Mouse (Mus musculus) gastrocnemius, postnatal 14 days (tissue): Measurements from ENCODE around the gene Bclaf3. TPM values are rescaled to one million over a fixed set of nuclear protein-coding genes. Genes with fewer than 3 reads are reported as not detected.

Experiments used
- DNase-seq: peaks from one replicate; pipeline ENCODE4 v3.0.0; 2021; ENCODE audit warnings: mixed read lengths
- intact Hi-C: fragments of 180-260 bp; cut with DNase I; formaldehyde crosslinking; loops from one replicate; pipeline ENCODE4 v1.15.1; 2025; ENCODE audit warnings: low total_unique reads
- total RNA-seq, 2 experiments: library from RNA; stranded (reverse); gene quantifications; 2 replicates each; pipeline ENCODE4 v1.2.3; 2021

Gene Bclaf3
- total RNA-seq, 2 experiments from 2014 or later = 1.6 to 2.4 TPM

DNA sequence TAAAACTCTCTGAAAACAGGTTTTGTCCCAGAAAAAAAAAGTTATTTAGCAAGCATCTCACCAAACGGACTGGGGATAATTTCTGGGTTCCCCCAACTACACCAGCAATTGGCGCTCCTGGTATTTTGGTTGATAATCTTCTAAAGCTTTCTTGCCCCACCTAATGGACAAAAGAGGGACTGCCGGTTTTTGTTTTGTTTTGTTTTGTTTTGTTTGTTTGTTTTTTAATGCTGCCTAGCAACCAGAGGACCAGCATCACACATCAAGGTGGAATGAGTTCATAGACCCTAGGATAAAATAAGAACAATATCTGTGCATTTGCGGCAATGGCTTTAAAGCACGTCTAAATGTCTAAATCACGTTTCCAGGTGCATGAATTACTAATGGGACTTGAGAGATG lies 80.4 kb downstream of the Bclaf3 start:
- intact Hi-C loops = loop anchor here (10.0 kb wide), 1 partner anchor 72 kb away; no protein-coding TSS in a partner anchor
- DNase-seq = no peak

DNA sequence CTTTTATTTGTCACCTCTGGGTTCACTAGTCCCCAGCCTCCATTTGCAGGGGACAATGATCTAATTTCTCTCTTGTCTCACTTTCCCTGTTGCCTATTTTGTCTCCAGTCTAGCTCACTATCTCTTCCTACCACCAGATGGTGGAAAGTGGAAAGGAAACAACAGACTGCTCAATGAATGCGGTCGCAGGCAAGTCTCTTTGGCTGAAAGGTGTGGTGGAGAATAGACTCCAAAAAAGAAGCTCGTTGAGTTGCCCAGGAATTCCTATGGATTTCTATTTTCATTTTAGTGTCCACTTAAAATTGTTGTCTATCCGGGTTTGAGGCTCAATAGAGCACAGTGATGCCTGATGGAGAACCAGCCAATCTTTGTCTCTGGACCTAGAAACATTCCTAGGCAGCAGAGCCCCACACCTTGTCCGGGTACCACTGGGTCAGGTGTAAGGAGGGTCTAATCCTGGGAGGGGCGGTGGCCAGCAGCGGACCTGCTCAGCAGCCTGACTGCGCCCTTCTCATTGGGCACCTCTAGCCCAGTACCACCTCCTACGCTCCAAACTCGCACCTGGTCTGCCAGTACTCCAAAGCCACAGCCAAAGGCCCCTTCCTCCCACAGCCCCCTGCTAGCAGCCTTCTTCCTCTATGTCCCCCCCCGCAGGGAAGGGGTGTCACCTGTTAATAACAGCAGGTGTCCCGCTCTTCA lies 99.9 kb downstream of the Bclaf3 start:
- peak; percentile 6 for DNase-seq
- intact Hi-C loops = loop anchor here (5.0 kb wide), 2 partner anchors 126 to 336 kb away; no protein-coding TSS in a partner anchor

DNA sequence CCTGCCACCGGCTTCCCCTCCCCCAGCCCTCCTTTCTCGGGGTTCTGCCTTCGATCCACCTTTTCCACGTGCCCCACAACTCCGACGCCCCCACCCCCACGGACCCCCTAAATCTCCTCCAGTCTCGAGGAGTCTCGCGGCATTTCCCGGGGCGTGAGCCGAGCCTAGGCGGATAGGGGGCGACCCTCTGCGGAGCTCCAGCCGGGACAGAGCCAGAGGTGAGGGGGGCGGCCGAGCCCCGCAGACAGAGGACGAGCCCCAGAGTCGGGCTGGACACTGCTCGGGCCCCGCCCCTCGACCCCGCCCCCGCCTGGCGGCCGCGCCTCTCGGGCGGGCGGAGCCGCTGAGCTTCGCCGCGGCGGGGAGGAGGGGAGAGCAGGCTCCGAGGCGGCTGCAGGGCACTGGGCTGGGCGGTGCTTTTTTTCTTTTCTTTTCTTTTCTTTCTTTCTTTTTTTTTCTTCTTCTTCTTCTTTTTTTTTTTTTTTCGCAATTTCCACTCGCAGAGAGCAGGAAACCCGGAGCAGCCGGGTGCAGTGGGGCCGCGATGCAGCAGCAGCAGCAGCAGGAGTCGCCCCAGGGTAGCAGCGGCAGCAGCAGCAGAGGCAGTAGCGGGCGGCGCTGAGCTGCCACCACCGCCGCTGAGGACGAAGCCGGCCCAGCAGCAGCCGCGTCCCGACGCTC lies 100.6 kb downstream of the Bclaf3 start, which contains the start of gene Sh3kbp1:
TSS of gene Sh3kbp1 (plus strand) at position 366 of the 681 bp plus-strand sequence.
- intact Hi-C loops = loop anchor here (5.0 kb wide), 2 partner anchors 125 to 335 kb away; no protein-coding TSS in a partner anchor
- DNase-seq = peak; percentile 75

DNA sequence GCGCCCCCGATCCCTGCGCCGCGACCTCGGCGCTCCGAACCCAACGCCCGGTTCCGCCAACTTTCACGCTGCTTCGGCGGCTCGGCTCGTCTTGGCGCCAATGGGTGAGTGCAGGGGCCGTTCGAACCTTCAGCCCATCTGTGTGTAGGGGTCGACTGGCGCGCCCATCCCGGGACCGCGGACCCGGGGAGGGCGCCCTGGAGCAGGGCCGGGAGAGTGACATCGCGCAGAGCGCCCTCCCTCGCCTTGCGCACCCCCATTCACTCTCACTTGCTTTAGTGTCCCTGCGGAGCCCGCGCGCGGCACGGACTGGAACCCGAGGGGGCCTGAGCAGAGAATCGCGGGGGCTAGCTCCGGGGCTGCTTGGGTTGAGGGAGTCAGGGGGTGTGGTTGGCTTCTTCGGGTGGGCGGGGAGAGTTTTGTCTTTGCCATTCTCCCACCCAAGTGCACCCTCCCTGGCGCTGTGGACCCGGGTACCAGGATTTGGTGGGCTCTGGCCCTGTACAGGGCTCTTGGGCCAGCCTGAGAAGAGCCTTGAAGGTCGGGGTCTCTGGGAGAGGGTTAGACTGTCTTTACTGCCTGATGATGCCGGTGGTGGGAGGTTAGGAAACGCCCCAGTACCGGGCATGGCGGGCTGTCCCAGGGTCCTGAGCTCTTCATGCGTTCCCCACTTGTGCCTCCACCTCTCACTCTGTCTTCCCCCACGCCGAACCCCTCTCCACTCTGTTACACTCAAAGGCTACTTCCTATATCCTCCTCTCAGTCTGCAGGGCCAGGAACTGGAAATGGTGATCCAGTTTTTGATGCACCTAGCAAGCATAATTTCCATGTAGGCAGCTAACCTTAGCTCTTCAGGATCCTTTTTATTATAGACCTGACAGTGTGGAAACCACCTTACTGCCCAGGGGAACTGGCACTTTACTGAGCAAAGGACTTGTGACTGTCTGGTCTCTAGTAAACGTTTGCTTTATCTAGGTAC lies 101.4 kb downstream of the Bclaf3 start:
- peak; percentile 22 for DNase-seq
- intact Hi-C loops = loop anchor here (5.0 kb wide), 2 partner anchors 124 to 334 kb away; no protein-coding TSS in a partner anchor

DNA sequence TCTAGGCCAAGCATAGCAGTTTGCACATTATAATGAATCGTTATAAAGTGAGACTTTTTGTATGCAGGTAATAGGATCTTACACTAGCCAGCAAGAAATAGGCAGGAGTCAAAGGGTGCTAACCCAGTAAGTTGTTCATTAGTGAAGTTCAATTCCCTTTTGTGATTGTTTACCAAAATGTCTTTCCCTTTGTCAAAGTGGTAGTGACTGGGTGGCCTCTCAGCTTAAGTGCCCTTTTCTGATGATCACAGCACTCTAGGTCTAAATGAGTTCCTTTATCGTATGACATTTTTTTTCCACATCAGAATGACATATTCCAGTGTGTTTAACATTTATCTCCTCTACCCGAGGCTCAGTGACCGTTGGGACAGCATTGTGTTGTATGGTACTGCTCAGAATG lies 102.1 kb downstream of the Bclaf3 start:
- DNase-seq = no peak
- intact Hi-C loops = loop anchor here (5.0 kb wide), 2 partner anchors 124 to 334 kb away; no protein-coding TSS in a partner anchor

DNA sequence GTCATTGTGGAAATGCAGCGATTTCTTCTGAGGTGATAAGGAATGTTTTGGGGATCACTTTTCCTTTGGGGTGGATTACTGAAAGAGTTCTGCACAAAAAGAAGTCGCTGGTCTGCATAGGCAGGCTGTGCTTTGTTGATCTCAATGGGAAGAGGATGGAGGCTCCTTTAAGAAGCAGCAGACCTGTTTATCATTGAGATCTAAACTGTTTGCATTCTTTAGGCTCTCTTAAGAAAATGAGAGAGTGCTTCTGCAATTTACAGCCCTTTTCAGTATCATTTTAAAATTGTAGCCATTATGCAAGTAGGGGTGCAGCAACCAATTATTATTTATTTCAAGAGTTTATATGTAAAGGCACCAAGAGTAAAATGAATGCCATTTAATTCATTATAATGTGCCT lies 102.7 kb downstream of the Bclaf3 start:
- DNase-seq = no peak
- intact Hi-C loops = loop anchor here (5.0 kb wide), 2 partner anchors 123 to 333 kb away; no protein-coding TSS in a partner anchor

DNA sequence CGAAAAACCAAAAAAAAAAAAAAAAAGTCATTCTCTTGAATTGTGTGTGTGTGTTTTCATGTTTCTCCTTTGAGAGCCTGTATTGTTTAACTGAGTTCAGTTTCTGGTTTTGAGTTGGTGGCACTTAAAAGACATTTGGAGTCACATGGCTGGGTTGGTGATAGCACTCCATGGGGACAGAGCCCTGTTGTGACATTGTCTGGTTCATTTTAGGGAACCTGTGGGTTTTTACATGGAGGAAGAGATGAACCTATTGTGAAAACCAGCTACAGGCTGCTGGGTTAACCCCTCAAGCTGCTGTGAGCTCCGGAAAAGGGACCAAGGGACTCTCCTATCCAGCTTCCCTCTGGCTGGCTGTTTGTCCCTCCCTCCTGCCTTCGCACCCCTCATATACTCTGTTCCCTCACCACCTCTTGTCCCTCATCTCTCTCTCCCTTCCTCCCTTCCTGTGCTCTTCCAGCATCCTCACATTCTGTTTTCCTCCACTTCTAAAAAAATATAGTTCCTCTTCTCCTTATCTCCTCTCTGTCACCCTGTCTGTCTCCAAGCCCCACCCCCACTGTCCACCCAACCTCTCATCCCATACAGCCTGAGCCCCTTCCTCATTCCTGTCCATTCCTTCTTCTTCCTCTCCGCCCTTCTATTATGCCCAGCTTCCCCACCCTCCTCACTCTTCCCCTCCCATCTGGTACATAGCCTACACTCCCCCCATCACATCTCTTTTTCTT lies 112.2 kb downstream of the Bclaf3 start:
- DNase-seq = no peak
- intact Hi-C loops = no loop called here

DNA sequence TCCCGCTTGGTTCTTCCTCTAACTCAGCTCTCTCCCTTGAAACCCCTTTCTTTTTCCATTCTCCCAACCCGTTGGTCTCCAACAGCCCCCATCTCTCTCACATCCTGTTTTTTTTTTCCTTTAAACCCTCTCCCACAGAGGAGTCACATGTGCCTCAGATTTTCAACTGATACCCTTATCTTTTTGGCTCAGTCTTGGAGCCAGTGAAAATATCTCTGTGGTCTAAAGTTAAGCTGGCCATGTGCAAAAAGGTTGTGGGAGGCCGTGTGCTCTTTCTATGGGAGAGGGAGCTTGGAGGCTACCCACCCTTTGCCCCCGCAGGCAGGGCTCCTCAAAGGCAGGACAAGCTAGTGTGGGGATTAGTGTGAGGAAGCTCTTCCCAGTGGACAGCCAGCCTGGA lies 113.5 kb downstream of the Bclaf3 start:
- intact Hi-C loops = no loop called here

More for the DNA sequence above, 113.5 kb downstream of the Bclaf3 start:
- no peak for DNase-seq

Other genes with a start within 250 kb of the Bclaf3 start
- gene Eif1ax, start 154.5 kb upstream of the Bclaf3 start, total RNA-seq = 10 to 100 TPM; 74.1 to 76.0 TPM
- under 1 TPM; 0.16 to 0.82 TPM for gene Map7d2, start 112.1 kb upstream of the Bclaf3 start, total RNA-seq
- gene Sh3kbp1, start 100.6 kb downstream of the Bclaf3 start, total RNA-seq = 10 to 100 TPM; 25.0 to 26.0 TPM